Mouse (Mus musculus): ENCODE results near the gene Prkce. TPM values are rescaled to one million over a fixed set of nuclear protein-coding genes. Genes with fewer than 3 reads are reported as not detected.

Prkce gene
- polyA plus RNA-seq, 2 experiments = 0.32 to 0.37 TPM

- Histone ChIP-seq H3K9ac (replicated peaks) (no peak overlapping the region), H3K36me3 (replicated peaks; ENCODE audit: control insufficient read depth, insufficient read depth, low read depth) (no peaks in the 10 kb centered on the region), H3K27me3 (ENCODE audit: control insufficient read depth, insufficient read depth, low read length) (no peaks in the 10 kb centered on the region), H3K4me2 (ENCODE audit: low read depth) (no peak overlapping the region), H3K4me3 (ENCODE audit: insufficient read depth in 1 of 2, low read depth in 2 of 2, low read length in 2 of 2) (no peak overlapping the region), H3K27ac (no peak overlapping the region), H3K4me1 (replicated peaks; ENCODE audit: control insufficient read depth in 2 of 2, insufficient read depth in 2 of 2, low read length in 1 of 2) (peaks cover 2 to 11% of the 10 kb centered on the region in 2 experiments; a peak in 2 of 4 replicates), H3K9me3 (ENCODE audit: control insufficient read depth, low read length) (no peaks in the 10 kb centered on the region)
- no peak for TF ChIP-seq EP300 (IDR thresholded peaks at IDR 0.05; ENCODE audit: low read depth)
- TF ChIP-seq CTCF (IDR thresholded peaks at IDR 0.05; ENCODE audit: low read depth) = no peak
- DNase-seq (ENCODE audit: low read depth in 3 of 3, low spot score in 3 of 3) (no peak), ATAC-seq (ENCODE audit: insufficient read depth) (no peak)
- 61% methylated on average over 13 of the region's 13 CpGs for WGBS (ENCODE audit: insufficient replicate concordance)
These were observed 42.2 kb downstream of the Prkce start for GRCm38 (mm10) chr17:86209680-86210251.

- Histone ChIP-seq H3K9me3 (ENCODE audit: control insufficient read depth, low read length) (no peaks in the 10 kb centered on the region), H3K9ac (replicated peaks) (no peak overlapping the region), H3K4me2 (ENCODE audit: low read depth) (no peak overlapping the region), H3K4me3 (ENCODE audit: insufficient read depth in 1 of 2, low read depth in 2 of 2, low read length in 2 of 2) (no peak overlapping the region), H3K4me1 (replicated peaks; ENCODE audit: control insufficient read depth in 2 of 2, insufficient read depth in 2 of 2, low read length in 1 of 2) (peaks cover 2 to 5% of the 10 kb centered on the region in 2 experiments; a peak in 2 of 4 replicates), H3K36me3 (replicated peaks; ENCODE audit: control insufficient read depth, insufficient read depth, low read depth) (no peaks in the 10 kb centered on the region), H3K27me3 (ENCODE audit: control insufficient read depth, insufficient read depth, low read length) (no peaks in the 10 kb centered on the region), H3K27ac (no peak overlapping the region)
- no peak for ATAC-seq (ENCODE audit: insufficient read depth)
- no peak for TF ChIP-seq EP300 (IDR thresholded peaks at IDR 0.05; ENCODE audit: low read depth)
- TF ChIP-seq CTCF (IDR thresholded peaks at IDR 0.05; ENCODE audit: low read depth) = no peak
- 51% methylated on average over 3 of the region's 3 CpGs for WGBS (ENCODE audit: insufficient replicate concordance)
- DNase-seq (ENCODE audit: low read depth in 3 of 3, low spot score in 3 of 3) = no peak
These were observed 44.6 kb downstream of the Prkce start for GRCm38 (mm10) chr17:86212204-86212603.

- Histone ChIP-seq H3K4me1 (replicated peaks; ENCODE audit: control insufficient read depth in 2 of 2, insufficient read depth in 2 of 2, low read length in 1 of 2) (no peaks in the 10 kb centered on the region), H3K9ac (replicated peaks) (no peak overlapping the region), H3K27ac (no peak overlapping the region), H3K4me3 (ENCODE audit: insufficient read depth in 1 of 2, low read depth in 2 of 2, low read length in 2 of 2) (no peak overlapping the region), H3K9me3 (ENCODE audit: control insufficient read depth, low read length) (no peaks in the 10 kb centered on the region), H3K4me2 (ENCODE audit: low read depth) (no peak overlapping the region), H3K27me3 (ENCODE audit: control insufficient read depth, insufficient read depth, low read length) (no peaks in the 10 kb centered on the region), H3K36me3 (replicated peaks; ENCODE audit: control insufficient read depth, insufficient read depth, low read depth) (no peaks in the 10 kb centered on the region)
- DNase-seq (ENCODE audit: low read depth in 3 of 3, low spot score in 3 of 3) (no peak), ATAC-seq (ENCODE audit: insufficient read depth) (no peak)
- 34% methylated on average over 9 of the region's 9 CpGs for WGBS (ENCODE audit: insufficient replicate concordance)
- TF ChIP-seq CTCF (IDR thresholded peaks at IDR 0.05; ENCODE audit: low read depth) (no peak), EP300 (IDR thresholded peaks at IDR 0.05; ENCODE audit: low read depth) (no peak)
These were observed 46.7 kb downstream of the Prkce start for GRCm38 (mm10) chr17:86214285-86214684.

GRCm38 (mm10) chr17:86214741-86215140 is 47.2 kb downstream of the Prkce start:
- no peak overlapping the region for H3K9ac ChIP-seq (replicated peaks)
- no peaks in the 10 kb centered on the region for H3K9me3 ChIP-seq (ENCODE audit: control insufficient read depth, low read length)
- WGBS (ENCODE audit: insufficient replicate concordance) = 62% methylated on average over 14 of the region's 14 CpGs
- no peaks in the 10 kb centered on the region for H3K27me3 ChIP-seq (ENCODE audit: control insufficient read depth, insufficient read depth, low read length)
- ATAC-seq (ENCODE audit: insufficient read depth) = no peak
- no peak overlapping the region for H3K4me3 ChIP-seq (ENCODE audit: insufficient read depth in 1 of 2, low read depth in 2 of 2, low read length in 2 of 2)
- DNase-seq (ENCODE audit: low read depth in 3 of 3, low spot score in 3 of 3) = no peak
- no peak overlapping the region for H3K4me2 ChIP-seq (ENCODE audit: low read depth)
- H3K4me1 ChIP-seq (replicated peaks; ENCODE audit: control insufficient read depth in 2 of 2, insufficient read depth in 2 of 2, low read length in 1 of 2) = no peaks in the 10 kb centered on the region
- H3K36me3 ChIP-seq (replicated peaks; ENCODE audit: control insufficient read depth, insufficient read depth, low read depth) = no peaks in the 10 kb centered on the region
- TF ChIP-seq CTCF (IDR thresholded peaks at IDR 0.05; ENCODE audit: low read depth) (no peak), EP300 (IDR thresholded peaks at IDR 0.05; ENCODE audit: low read depth) (no peak)
- H3K27ac ChIP-seq = no peak overlapping the region

- H3K4me3 ChIP-seq (ENCODE audit: insufficient read depth in 1 of 2, low read depth in 2 of 2, low read length in 2 of 2) = no peak overlapping the region
- 48% methylated on average over 7 of the region's 7 CpGs for WGBS (ENCODE audit: insufficient replicate concordance)
- no peak overlapping the region for H3K4me2 ChIP-seq (ENCODE audit: low read depth)
- no peaks in the 10 kb centered on the region for H3K36me3 ChIP-seq (replicated peaks; ENCODE audit: control insufficient read depth, insufficient read depth, low read depth)
- H3K9me3 ChIP-seq (ENCODE audit: control insufficient read depth, low read length) = no peaks in the 10 kb centered on the region
- peak in 1 of 3 experiments; percentile 3 for DNase-seq (ENCODE audit: low read depth in 3 of 3, low spot score in 3 of 3)
- no peak overlapping the region for H3K9ac ChIP-seq (replicated peaks)
- H3K27ac ChIP-seq = no peak overlapping the region
- no peaks in the 10 kb centered on the region for H3K27me3 ChIP-seq (ENCODE audit: control insufficient read depth, insufficient read depth, low read length)
- ATAC-seq (ENCODE audit: insufficient read depth) = no peak
- TF ChIP-seq EP300 (IDR thresholded peaks at IDR 0.05; ENCODE audit: low read depth) (no peak), CTCF (IDR thresholded peaks at IDR 0.05; ENCODE audit: low read depth) (peak; percentile 82)
- no peaks in the 10 kb centered on the region for H3K4me1 ChIP-seq (replicated peaks; ENCODE audit: control insufficient read depth in 2 of 2, insufficient read depth in 2 of 2, low read length in 1 of 2)
These were observed 48.2 kb downstream of the Prkce start for GRCm38 (mm10) chr17:86215771-86216170.
